Mouse (Mus musculus) MEL (cell line): ENCODE measurements around the gene Col2a1.
A peak's percentile ranks its signal among the peaks of the same experiment; 100 is the strongest.

Experiments
- CHD2 ChIP-seq: IDR thresholded peaks from 2 replicates; pipeline ENCODE4 v1.6.1; 2011; ENCODE audit warnings: low read length, improper control_type of control experiment
- CTCF ChIP-seq, 3 experiments: IDR thresholded peaks in 2 of 3; conservative IDR thresholded peaks in 1 of 3; 2 replicates each; pipeline ENCODE4 v1.5.1; 2011 to 2012; ENCODE audit warnings: low read length in 3 of 3, low read depth in 2 of 3, mild to moderate bottlenecking in 2 of 3, improper control_type of control experiment in 1 of 3, inconsistent platforms in 1 of 3, mixed read lengths in 1 of 3, moderate library complexity in 1 of 3; ENCODE audit not compliant: control insufficient read depth in 1 of 3, insufficient read depth in 1 of 3, poor library complexity in 1 of 3, severe bottlenecking in 1 of 3
- EP300 ChIP-seq, 2 experiments: IDR thresholded peaks; 2 replicates each; pipeline ENCODE4 v1.6.1; 2011; ENCODE audit warnings: improper control_type of control experiment in 2 of 2, low read length in 2 of 2, low read depth in 1 of 2, mild to moderate bottlenecking in 1 of 2
- ETS1 ChIP-seq: IDR thresholded peaks from 2 replicates; pipeline ENCODE4 v1.6.1; 2012; ENCODE audit warnings: low read depth, mild to moderate bottlenecking, inconsistent platforms, low read length, improper control_type of control experiment, moderate library complexity
- GATA1 ChIP-seq: IDR thresholded peaks from 2 replicates; pipeline ENCODE4 v1.6.1; 2011; ENCODE audit warnings: low read depth, low read length, improper control_type of control experiment
- MAZ ChIP-seq: IDR thresholded peaks from 2 replicates; pipeline ENCODE4 v1.6.1; 2012; ENCODE audit warnings: low read depth, mild to moderate bottlenecking, inconsistent platforms, low read length, improper control_type of control experiment
- MYC ChIP-seq: IDR thresholded peaks from 2 replicates; pipeline ENCODE4 v1.6.1; 2011; ENCODE audit warnings: low read depth, mild to moderate bottlenecking, low read length, improper control_type of control experiment, moderate library complexity
- RAD21 ChIP-seq: IDR thresholded peaks from 2 replicates; pipeline ENCODE4 v1.6.1; 2011; ENCODE audit warnings: mild to moderate bottlenecking, low read depth, low read length, improper control_type of control experiment
- SMC3 ChIP-seq: IDR thresholded peaks from 2 replicates; pipeline ENCODE4 v1.6.1; 2011; ENCODE audit warnings: low read depth, low read length, improper control_type of control experiment
- TAL1 ChIP-seq: IDR thresholded peaks from 2 replicates; pipeline ENCODE4 v1.6.1; 2012; ENCODE audit warnings: mild to moderate bottlenecking, inconsistent platforms, low read length, moderate library complexity, mixed read lengths

DNA sequence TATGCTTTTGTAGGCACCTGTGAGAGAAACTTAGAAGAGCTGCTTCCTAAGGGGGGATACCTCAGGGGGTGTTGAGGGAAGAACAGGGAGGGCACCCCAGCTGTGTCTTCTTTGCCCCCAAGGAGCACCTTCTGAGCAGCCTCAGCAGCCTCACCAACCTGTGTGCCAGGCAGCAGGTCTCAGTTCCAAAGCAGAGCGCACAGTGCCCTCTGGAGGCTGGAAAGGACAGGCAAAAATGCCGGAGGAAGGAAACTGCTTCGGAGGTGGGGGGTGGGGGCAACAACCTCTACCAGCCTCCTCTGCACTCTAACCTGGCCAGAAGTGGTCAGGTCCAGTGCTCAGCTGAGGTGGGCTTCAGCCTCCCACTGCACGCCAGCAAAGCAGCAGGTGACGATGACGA is 34.2 kb downstream of the Col2a1 start:
- TF ChIP-seq EP300 (IDR thresholded peaks at IDR 0.05; ENCODE audit: low read depth in 1 of 2, low read length in 2 of 2) (no peak), MAZ (no peak), MYC (no peak), TAL1 (no peak), GATA1 (no peak), ETS1 (no peak), CHD2 (no peak), RAD21 (peak; percentile 58), SMC3 (peak; percentile 69), CTCF (IDR thresholded peaks at IDR 0.05 in 2 of 3, conservative IDR thresholded peaks at IDR 0.05 in 1 of 3; ENCODE audit: control insufficient read depth in 1 of 3, insufficient read depth in 1 of 3, low read depth in 2 of 3, low read length in 3 of 3, poor library complexity in 1 of 3, severe bottlenecking in 1 of 3) (peak; percentile 53 to 88 (median 78))
